Mouse (Mus musculus): ENCODE results near the gene 5730596B20Rik.

The 5730596B20Rik gene

DNA sequence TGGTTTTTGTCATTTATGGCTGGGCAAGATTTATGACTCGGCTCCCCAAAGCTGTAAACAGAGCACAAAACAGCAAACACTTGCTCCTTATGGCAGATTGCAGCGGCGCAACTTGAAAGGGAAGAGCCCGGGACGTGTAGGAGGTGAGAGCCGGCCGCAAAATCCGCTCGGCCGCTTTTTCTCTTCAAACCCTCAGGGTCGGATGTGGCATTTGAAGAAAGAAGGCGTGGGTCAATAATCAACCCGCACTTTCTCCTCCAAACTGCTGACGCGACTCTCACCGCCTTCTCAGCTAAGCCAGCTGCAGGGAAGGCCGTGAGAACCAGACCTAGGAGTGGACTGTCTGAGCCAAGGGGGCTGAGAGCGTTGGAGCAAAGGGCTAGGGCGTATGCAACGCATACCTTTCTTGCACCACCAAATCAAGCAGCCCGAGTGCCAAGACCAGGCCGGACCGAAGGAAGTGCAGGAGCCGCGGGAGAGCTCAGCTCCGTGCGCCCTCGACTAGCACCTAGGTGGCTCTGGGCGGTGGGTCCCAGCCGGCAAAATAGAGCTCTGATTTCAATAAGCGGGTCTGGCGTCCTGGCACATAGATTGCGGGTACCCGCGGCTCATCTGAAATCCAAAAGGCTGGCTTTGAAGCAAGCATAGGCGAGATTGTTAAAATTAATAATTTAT, at the start of gene 5730596B20Rik:
Gene 5730596B20Rik, plus strand, starts transcription at position 438 of the 675 bp plus-strand sequence.
- DNase-seq, result no peak

DNA sequence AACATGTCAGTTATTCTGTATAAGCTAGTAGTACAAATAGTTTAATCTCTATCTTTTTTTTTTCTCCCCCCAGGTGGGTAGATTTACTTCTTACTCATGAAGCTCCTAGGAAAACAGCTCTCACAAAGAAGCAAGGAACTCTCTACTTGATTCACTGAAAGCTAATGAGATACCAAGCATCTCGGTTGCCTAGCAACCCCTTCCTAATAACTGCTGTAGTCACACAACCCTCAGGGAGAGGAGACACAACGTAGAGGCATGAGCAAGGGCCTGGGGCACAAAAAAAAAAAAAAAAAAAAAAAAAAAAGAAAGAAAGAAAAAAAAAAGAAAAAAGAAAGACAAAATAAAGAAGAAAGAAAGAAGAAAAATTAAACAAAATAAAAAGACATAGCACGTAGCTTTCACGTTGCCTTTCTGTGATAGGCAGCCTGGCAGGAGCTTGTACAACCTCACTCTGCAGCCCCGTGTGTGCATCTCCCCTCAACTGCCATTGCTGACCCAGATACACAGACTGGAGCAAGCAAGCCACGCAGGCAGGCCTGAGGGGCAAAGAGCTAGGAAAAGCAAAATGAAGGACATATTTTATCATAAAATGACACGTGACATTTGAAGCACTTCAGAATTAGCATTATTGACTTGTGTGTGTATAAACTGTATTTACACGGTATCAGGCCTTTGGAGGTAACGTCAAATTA, 39.3 kb upstream of the 5730596B20Rik start:
- DNase-seq, result no peak

DNA sequence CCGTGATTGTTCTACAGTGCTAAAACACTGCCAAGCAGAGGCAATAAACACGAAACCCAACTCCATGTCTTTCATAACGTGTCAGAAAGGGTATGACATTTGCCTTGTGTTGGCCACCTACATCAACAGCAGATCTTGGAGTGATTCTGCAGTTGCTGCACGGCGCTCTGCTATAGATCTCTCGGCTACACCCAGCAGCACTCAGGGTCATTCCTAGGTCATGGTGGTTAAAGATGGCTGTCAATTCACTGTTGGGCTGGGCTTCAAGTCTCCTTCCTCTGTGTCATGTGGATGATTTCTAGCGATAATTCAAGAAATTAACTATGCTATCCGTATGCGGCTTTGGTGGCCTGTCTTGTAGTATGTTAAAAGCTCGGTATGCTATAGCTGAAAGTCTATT, 38.7 kb upstream of the 5730596B20Rik start:
- DNase-seq, result no peak

DNA sequence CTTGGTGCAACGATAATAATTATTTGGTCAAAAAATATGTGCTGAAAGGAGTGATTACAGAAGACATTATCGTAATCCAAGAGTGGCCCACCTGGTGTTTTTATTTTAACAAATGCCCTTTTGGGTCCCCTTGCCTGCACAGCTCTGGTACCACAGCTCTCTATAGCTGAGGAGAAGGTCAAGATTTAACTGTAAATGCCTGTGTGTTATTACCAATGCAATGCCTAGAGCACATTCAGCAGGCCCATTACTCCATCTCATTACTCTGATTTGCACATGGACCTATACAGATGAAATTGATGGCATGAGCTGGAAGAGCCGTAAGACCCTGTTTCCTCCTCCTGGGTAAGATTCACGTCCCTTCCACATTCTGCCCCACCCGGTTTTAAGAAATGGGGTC, 38.2 kb upstream of the 5730596B20Rik start:
- DNase-seq, result no peak

DNA sequence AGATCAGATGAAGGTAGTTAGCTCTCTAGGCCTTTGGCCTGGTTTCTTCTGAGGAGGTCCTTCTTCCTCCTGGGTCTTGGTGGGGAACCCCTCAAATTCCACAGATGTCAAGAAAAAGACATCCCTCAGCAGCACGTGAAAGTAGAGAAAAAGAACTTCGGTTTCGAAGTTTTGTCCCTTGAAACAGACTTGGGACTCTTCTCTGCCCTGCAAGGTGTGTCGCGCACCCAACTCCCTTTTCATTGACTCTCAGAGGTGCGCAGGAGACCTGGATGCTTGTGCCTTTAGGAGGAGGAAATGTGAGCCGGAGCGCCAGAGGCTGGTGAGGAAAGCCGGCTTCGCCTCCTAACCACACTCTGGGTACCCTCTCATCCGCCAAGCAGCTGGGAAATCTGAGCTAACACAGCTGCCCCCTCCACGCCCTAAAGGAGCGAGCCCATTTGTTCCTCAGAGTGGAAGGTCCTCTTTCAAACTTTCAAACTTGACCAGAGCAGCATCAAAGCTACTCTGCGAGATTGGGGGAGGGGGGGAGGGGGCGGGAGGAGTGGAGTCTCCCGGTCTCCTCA, 26.8 kb upstream of the 5730596B20Rik start:
- DNase-seq, result no peak

DNA sequence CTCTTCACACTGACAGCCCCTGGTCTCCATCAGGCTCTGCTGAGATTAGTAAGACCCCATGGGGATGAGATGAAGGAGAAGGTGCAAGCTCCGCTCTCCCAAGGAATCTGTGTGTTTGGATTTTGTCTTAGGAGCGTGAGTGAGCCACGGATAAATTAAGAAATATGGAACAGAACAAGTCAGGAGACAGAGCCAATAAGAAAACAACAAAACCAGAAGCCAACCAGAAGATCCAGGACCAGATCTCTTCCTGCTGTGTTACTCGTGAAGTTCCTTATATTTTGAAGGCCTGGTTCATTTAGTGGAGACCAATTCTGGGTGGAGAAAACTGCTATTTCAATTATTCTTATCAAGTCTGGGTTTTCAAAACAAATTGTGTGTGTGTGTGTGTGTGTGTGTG, 25.7 kb upstream of the 5730596B20Rik start:
- no peak for DNase-seq

DNA sequence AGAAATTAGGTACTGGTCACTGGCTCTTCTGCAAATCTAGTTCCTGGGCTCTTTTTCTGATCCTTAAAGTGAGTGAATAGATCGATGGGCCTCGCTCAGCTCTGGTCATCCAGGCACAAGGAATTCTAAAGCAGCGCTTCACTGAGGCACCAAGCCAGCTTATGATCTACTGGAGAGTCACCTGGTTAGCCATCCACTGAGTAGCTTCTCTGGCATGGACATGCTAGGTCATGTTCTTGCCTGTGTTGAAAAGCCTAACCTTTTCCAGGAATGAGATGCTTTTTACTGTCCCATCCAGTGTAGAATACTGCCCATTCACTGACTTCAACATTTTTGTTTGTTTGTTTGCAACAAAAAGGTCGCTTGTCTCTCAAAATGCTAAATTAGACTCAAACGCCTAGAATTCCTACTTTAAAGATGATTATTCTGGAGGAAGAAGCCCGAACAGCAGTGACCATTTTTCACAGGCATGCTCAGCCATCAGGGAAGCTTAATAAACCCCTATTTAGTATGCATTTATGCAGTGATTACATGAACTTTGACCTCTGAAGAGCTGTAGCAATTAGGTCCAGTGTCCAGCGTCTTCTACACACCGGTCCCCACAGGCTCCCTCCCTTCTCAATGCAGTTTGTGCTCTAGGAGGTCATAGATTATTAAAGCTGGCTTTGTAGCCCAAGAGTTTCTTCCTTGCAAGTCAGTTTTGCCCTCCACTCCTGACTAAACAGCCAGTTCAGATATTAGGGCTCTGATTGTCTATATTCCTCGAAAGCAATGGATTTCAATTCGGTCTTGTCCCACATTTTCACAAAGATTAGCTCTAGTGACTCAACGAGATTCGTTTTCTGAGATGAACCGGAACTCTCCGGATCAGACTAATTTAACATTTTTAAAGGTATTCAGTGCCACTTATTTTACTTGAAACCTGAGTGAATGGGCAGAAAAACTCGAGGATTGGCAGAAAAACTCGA, 24.8 kb upstream of the 5730596B20Rik start:
- DNase-seq, result no peak

DNA sequence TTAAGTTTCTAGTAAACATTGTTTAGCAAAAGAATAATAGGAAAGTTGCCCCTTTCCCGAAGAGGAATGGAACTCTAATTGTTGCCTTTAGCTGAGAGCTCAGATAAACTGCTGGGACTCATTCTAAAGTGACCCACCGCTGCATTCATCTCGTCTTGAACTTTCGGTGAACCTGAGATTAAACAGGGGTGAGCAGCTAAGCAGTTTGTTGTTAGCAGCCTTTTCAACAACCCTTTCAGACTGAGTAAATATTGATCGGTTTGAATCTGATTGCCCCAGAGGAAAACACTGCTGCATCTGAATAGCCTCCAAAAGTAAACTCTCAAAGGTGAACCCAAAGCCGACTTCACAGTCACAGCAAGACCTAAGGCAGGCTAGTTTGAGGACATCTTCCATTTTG, 24.0 kb upstream of the 5730596B20Rik start:
- DNase-seq, result no peak

DNA sequence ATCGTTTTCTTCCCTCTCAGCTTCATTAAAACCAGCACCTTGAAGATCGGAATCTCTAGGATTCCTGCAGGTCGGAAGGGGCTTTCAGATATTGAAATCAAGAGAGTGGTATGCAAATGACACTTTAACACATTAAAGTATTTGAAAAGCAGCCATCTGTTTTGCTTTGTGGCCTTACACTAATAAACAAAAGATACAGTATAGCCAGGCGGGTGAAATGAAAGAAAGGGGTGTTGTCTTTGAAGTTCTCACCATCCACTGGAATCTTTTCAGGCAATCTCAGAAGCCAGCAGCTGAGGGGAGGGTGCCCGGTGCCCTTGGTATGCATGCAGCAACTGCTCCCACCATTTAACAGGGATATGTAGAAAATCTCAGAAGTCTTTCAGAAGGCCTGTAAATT, 23.3 kb upstream of the 5730596B20Rik start:
- DNase-seq, result no peak

DNA sequence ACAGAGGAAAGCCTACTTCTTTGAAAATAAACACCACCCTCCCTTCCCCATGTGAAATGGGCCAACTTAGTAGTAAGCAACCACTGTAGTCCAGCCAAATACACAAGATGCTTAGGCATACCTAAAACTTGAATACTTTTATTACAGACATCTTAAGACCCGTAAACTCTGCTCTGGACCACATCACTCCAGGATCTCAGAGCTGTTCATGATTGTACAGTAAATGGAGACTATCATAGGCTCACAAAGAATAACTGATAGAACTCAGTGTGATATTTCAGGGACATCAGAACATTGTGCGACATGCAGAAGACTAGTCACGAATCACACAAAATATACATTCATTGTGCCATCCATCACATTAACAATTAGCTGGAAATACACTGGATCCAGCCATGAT, 21.8 kb upstream of the 5730596B20Rik start:
- no peak for DNase-seq

DNA sequence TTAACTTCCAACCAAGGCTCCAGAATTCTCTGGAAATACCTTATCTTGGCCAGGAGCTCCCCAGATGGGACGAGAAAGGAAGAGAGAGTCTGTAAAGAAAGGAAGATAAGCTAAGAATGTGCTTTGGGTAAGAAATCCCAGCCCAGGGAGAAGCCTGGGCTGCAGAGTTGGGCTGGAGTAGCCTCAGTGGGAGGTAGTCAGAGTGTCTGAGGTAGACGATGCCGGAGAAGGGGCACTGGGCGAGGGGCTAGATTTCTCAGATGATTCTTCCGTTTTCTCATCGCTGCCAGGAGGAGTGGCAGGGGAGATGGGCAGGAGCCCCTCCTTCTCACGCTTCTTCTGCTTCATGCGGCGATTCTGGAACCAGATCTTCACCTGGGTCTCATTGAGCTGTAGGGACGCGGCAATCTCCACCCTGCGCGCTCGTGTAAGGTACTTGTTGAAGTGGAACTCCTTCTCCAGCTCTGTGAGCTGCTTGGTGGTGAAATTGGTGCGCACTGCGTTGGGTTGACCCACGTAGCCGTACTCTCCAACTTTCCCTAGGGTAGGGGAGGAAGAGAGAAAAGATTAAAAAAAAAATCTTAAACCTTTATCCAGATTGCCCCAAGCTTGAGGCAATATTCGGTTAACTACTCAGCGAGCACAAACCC, 20.6 kb upstream of the 5730596B20Rik start:
- no peak for DNase-seq

DNA sequence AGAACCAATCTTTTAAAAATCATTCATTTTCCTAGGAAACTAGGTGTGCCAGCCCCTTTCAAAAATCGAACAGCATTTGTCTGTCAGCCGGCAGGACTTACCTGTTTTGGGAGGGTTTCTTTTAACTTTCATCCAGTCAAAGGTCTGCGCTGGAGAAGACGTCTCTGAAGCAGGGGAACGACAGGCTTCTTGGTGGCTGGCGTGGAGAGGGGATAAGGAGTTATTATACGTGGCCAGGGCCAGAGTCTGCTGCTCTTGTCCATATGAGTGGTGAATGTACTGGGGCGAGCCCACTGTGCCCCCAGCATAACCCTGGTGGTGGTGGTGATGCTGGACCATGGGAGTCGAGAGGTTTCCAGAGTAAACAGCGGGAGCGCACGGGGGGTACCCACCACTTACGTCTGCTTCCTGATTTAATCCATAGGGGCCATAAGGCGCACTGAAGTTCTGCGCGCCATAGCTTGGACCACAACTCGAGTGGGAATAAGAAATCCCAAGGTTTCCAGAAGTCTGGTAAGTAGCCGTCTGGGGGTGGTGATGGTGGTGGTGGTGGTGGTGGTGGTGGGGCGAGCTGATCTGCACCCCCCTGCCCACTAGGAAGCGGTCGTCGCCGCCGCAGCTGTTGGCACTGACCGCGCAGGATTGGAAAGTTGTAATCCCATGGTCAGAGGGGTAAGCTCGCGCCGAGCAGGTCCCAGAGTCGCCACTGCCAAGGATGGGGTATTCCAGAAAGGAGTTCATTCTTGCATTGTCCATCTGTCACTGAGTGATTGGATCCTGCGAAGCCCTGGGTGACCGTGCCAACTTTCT, 19.6 kb upstream of the 5730596B20Rik start:
- DNase-seq, result no peak

DNA sequence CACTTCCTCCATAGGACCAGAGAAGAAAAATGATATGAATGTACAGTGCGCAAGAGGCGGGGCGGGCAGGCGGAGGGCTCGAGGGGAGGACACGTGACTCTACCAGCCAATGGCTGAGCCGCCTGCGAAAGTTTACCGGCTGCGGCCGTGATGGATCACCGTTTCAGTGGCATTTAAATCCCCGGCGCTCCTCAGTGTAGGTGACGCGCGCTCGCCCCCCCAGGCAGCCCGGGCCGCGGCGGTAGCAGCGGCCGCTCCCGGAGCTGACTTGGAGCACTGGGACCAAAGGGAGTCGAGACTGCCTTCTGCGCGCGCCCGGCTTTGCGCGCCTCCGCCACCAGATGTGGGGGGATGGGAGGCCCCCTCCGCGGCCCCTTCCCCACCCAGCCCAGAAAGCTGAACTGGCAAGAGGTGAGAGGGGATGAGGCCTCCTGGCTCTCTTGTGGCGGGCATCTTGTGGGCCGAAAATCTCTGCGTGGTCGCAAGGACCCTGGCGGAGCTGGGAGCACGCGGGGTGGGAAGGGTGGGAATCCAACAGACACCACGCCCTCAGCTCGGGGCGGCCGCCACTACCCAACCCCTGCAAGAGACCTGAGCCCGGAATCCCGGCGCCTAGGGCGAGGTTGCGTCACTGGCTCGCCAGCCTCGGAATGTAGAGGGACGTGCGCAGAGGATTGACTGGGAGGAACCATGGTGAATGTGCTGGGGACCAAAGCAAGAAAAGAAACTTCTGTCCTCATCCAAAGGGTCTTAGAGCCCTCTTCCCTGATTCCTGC, 18.8 kb upstream of the 5730596B20Rik start, which contains the start of gene Hoxa1:
Gene Hoxa1, minus strand, starts transcription at position 42 of the 776 bp plus-strand sequence.
- DNase-seq, result peak; percentile 86 to 88

DNA sequence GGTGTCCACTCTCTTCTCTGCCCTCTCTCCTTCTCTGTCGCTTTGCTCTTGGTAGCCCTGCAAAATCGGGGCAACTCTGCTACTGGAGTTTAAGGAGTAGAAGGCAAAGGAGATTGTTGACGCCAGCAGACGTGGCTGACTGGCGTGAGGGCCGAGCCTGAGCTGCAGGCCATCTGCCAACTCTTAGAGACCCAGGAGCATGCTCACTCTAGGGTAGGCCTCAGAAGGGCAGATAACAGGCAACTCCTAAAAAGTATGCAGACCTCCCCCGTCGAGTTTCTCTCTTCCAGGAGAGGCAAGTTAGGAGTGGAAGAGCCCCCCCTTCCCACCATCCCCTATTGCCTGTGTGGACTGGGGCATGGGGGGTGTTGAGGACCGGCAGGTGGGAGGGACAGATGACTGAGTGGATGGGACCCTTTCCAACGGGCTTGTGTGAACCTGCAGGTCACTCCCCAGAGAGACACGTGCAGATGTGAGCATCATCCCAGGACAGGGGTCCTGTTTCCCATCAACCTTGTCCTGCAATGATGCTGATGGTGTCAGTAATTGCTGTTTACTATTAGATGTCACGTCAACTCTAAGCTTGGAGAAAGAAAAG, 18.0 kb upstream of the 5730596B20Rik start:
- no peak for DNase-seq

DNA sequence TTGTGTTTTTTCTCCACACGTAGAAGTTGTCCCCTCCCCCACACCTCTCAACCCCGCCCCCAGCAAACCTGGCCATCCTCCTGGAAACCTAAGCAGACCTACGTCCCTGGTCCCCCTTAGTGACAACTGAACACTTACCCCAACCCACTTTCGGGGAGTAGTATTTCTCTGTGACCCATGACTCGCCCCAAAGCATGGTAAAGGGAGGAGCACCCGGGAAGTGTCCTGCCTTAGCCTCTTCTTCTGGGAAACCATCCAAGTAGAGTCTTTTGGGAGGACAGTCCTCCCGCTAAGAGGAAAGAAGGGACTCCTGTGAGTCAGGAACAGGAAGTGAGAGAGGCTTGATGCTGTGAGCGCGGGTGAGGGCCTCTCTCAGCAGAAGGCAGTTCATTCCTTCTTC, 17.3 kb upstream of the 5730596B20Rik start:
- DNase-seq, result no peak

DNA sequence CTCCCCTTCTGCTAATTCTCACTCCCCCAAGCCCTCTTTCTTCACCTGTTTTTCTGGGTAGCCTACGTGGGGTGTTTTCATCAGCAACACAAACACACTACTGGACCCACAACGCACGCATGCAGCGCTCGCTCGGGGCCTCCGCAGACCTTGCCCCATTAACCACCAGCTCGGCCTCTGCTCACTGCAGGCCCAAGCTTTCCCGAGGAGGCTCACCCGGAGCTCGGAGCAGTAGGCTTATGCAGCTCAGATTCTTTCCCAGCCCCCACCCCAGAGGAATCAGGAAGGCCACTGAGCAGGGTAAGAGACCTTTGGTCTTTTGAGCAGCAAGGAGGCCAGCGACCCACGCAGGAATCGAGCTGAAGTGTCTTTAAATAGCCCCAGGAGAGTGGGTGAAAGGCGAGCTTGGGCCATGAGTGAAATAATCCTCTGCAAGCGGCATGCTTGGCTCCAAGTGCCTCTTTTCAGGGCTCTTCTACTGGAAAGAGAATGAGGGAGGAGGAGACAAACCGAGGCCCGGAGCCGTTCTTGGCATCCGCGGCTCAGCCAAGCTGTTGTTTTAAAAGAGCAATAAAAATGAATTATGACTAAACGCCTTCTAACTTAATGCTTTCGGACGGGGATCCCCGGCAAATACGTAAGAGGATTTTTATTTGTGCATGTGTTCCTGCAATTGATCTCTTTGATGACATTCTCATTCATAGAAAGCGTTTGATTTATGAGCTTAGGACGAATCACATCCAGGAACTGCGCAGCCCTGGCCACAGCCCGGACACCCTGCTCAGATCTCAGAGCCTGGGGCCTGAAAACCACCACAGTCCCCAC, 16.6 kb upstream of the 5730596B20Rik start:
- DNase-seq, result peak in 1 of 2 experiments; percentile 64

DNA sequence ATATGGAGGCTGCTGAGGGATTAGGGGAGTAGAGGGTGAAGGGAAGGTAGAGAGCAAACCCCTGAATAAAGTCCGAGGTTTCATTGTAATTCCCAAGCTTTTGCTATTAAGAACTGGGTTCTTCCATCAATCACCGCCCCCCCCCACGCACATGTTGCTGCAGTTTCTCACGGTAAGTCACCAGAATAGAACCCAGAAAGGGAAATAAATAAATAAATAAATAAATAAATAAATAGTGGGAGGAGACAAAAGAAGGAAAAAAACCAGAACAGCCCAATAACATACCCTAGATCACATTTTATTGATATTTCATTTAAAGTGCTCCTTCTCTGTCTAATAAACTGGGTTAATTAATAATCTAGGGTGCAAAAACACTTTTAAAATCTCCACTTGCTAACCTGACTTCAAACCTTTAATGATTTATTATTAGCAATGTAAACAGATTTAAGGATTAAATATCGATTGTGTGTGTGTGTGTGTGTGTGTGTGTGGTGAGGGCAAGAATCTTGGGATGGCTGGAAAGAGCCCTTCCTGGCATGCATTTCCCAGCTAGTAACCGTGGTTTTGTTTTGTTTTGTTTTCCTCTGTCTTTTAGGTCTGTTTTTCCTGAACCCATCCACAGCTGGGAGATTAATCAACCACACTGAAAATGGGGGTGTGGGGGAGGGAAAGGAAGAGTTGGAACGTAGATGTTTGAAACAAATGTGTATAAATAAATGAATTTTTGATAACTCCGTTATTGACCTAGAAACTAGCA, 15.8 kb upstream of the 5730596B20Rik start:
- DNase-seq, result no peak

DNA sequence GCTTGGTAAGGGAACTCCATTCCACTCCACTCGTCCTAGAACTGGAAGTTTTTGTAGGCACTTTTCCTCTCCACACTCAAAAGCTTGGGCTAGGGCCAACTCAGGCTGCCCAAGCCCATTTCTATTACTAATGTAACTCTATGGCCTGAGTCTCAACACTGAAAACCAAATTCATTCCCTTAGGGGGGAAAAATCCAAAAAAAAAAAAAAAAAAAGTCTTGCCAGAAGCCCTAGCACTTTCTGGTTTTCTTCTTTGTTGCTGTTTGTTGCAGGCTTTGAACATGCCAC, 15.3 kb upstream of the 5730596B20Rik start:
- no peak for DNase-seq
